ENCODE assay signal across 10 mouse cellular contexts in genomic region chr14:33146287-33146686, GRCm38 (mm10). TPM values are rescaled to one million over a fixed set of nuclear protein-coding genes. Genes with fewer than 3 reads are reported as not detected.
DNase-seq lines count a peak whose midpoint lies in the region; TF ChIP-seq lines count a peak whose summit lies in the region.
"Had no signal": no experiment of that assay in that cellular context is flagged by ENCODE, and none has a peak within 500 bp of the region (broad histone marks: within the 10 kb centered on the region; RNA-seq: fewer than 3 reads in every experiment).

No protein-coding gene starts in this region.

- peaks cover 3% of the 10 kb centered on the region; the same call in 1 of the 2 replicates for H3K4me1 ChIP-seq in limb, embryonic 10.5 days
- H3K4me1 ChIP-seq: lung, embryonic 15.5 days; stomach, embryonic 15.5 days had no signal

- 21% methylated on average over 2 of the region's 2 CpGs for WGBS in limb, embryonic 10.5 days

- no peaks in the 10 kb centered on the region for H3K9me3 ChIP-seq in limb, embryonic 10.5 days (replicated peaks)
- H3K9me3 ChIP-seq: lung, embryonic 15.5 days; stomach, embryonic 15.5 days had no signal

- no peak overlapping the region for H3K4me3 ChIP-seq in left cerebral cortex, adult 2 months
- H3K4me3 ChIP-seq in limb, embryonic 10.5 days: no peak overlapping the region
- H3K4me3 ChIP-seq: lung, embryonic 15.5 days; stomach, embryonic 15.5 days had no signal

- peaks cover 24% of the 10 kb centered on the region for H3K27me3 ChIP-seq in limb, embryonic 10.5 days (ENCODE audit: low read depth, poor library complexity, severe bottlenecking)
- H3K27me3 ChIP-seq: lung, embryonic 15.5 days; stomach, embryonic 15.5 days had no signal

- H3K36me3 ChIP-seq in limb, embryonic 10.5 days: no peaks in the 10 kb centered on the region
- H3K36me3 ChIP-seq: lung, embryonic 15.5 days; stomach, embryonic 15.5 days had no signal

- H3K27ac ChIP-seq in left cerebral cortex, adult 2 months: no peak overlapping the region
- no peak overlapping the region for H3K27ac ChIP-seq in limb, embryonic 10.5 days
- H3K27ac ChIP-seq: lung, embryonic 15.5 days; stomach, embryonic 15.5 days had no signal

- TF ChIP-seq CTCF in left cerebral cortex, adult 2 months (IDR thresholded peaks at IDR 0.05): peak; percentile 67

- intact Hi-C loops in left cerebral cortex, adult 2 months (cut with DNase I): loop anchor here (5.0 kb wide), 1 partner anchor 61 kb away; no protein-coding TSS in a partner anchor
- intact Hi-C loops in gastrocnemius, postnatal 14 days (cut with DNase I; ENCODE audit: low total_unique reads): no loop called here

- peak; percentile 1 for DNase-seq in cerebellum, adult 9-10 months
- DNase-seq in cerebellum, adult 8-10 months: no peak
- peak; percentile 12 to 22 for DNase-seq in left cerebral cortex, adult 2 months (ENCODE audit: extremely low spot score in 1 of 2, low spot score in 2 of 2)
- DNase-seq in left cerebral cortex, adult 11 months (ENCODE audit: low spot score): no peak
- peak; percentile 17 for DNase-seq in ES-CJ7 (ENCODE audit: low read depth, low spot score)
- peak; percentile 33 for DNase-seq in limb, embryonic 10.5 days (ENCODE audit: low spot score)
- DNase-seq in adrenal gland, adult 18-20 months (ENCODE audit: low spot score in 2 of 2): no peak
- no peak for DNase-seq in gastrocnemius, postnatal 14 days

RNA-seq across cellular contexts. Expression of gene Wdfy4, which starts 39.0 kb away (rescaled TPM):
- 1 to 10 TPM; 2.8 to 3.2 TPM for total RNA-seq in left cerebral cortex, adult 2 months (2021)
- 0.15 and 0.16 TPM in 2 replicates for polyA plus RNA-seq in limb, embryonic 10.5 days (2016; fragmentation: Nextera tagmentation; extraction: Ambion mirVana)
- total RNA-seq in adrenal gland, adult 18-20 months (2021): 1 to 10 TPM; 2.4 to 5.8 TPM
- total RNA-seq in gastrocnemius, postnatal 14 days (2021): 1 to 10 TPM; 1.0 to 2.1 TPM

Comparison
In these comparisons a context has a peak if more than half of its experiments do, and no peak if none do; other contexts are left out.
1. DNase-seq: peak in cerebellum, adult 9-10 months (single experiment), left cerebral cortex, adult 2 months (2 of 2), ES-CJ7 (single experiment) and limb, embryonic 10.5 days (single experiment); none in cerebellum, adult 8-10 months (single experiment), left cerebral cortex, adult 11 months (single experiment), adrenal gland, adult 18-20 months (0 of 2) and gastrocnemius, postnatal 14 days (single experiment).